Mouse (Mus musculus): Measurements from ENCODE around the gene Erc1. TPM values are rescaled to one million over a fixed set of nuclear protein-coding genes. Genes with fewer than 3 reads are reported as not detected.

Erc1 gene
- total RNA-seq, 4 experiments from 2014 or later = 26.4 to 30.5 (median 29.5) TPM

DNA sequence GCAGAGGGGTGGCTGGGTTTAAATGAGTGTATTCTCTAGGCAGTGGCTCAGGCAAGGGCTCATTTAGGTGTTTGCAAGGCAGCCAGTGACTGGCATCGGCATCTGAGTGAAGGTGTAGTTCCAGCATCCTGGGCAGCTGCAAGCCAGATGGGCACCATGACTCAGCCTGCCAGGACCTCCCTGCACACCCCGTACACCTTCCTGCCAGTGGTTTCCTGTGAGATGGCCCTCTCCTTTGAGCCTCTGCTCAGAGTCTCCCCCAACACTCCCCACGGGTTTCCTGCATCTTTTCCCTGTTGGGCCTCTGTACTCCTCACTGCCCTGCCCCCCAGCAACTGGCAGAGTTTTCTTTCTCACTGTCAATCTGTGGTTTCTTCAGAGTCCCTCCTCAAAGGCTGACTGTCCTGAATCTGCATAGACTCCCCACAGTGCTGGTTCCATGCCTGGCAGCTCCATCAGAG, 326.0 kb downstream of the Erc1 start:
- DNase-seq (ENCODE audit: low spot score in 2 of 2) = no peak

GRCm38 (mm10) chr6:119521482-119521900, 326.5 kb downstream of the Erc1 start:
- no peak for DNase-seq (ENCODE audit: low spot score in 2 of 2)

Other genes starting within 250 kb of the Erc1 start
- 10 to 100 TPM; 10.5 to 15.8 (median 11.5) TPM for gene Rad52, start 54.5 kb upstream of the Erc1 start, total RNA-seq (2022)
- 100 to 1,000 TPM; 283 to 518 (median 382) TPM for gene Wnk1, start 190.5 kb upstream of the Erc1 start, total RNA-seq (2022)
- not detected for gene Ninj2, start 245.2 kb upstream of the Erc1 start, total RNA-seq (2022)

Data from gastrocnemius, adult 8-10 months (tissue).